Mouse (Mus musculus): ENCODE measurements around the gene Hoxa13. TPM values are rescaled to one million over a fixed set of nuclear protein-coding genes. Genes with fewer than 3 reads are reported as not detected.
A peak's percentile ranks its signal among the peaks of the same experiment; 100 is the strongest.

The Hoxa13 gene
- polyA plus RNA-seq (2015; fragmentation: Nextera tagmentation; extraction: Ambion mirVana): not detected in 2 replicates

DNA sequence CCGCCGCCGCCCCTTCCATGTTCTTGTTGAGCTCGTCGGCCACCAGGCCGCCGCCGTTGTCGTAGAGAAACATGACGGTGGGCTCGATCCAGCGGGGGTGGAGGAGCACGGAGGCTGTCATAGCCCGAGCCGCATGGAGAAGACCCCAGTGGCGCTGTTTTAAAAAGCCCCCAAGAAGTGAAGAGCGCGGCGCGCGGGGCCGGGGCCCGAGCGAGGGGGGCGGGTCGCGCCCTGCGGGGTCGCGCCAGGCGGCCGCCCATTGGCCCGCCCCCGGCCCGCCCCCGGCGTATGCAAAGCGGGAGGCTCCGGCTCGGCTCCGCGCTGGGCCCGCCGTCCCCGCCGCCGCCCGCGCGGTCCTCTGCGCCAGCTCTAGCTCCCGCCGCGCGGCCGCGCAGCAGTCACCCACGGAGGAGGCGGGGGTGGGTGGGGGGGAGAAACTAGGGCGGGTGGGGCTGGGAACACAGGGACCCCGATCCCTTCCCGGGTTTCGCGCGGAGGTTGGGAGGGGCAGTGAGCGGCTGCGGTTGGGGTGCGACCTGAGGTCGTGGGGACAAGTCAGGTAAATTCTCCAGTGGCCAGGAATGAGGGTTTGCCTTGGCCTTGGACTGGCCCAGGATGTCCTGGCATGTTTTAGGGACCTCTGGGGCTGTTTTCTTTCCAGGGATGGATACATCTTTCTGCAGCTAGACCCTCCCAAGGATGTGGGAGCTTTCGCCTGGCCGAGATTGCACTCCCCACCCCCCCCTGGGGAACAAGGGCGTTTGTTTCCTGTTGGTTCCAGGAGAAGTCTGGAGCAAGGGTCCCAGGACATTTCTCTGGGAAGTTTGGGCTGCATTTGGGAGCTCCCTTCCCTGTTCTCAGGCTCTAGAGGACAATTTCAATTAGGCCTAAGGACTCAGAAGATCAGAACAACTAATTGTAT is at the start of gene Hoxa13:
Gene Hoxa13 (minus strand): TSS at position 227 of the 922 bp plus-strand sequence.
- DNase-seq (ENCODE audit: low spot score): peak; percentile 71

DNA sequence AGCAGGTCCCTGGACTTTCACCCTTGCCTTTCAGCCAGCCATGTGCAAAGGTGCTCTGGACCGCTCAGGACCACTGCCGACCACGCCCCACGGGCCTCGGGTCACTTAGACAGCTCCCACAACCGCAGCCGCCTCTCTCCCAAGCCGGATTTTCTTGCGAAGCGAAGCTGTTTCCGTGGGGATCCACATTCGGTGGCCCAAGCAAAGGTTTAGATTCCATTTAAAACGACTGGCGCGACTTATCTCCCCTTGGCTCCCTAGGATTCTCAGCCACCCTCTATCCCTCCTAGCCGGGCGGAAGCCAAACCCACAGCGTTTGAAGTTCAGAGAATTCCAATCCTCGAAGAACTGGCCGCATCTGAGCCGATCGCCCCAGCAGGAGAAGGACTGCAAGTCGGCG is 49.7 kb upstream of the Hoxa13 start:
- no peak for DNase-seq (ENCODE audit: low spot score)

DNA sequence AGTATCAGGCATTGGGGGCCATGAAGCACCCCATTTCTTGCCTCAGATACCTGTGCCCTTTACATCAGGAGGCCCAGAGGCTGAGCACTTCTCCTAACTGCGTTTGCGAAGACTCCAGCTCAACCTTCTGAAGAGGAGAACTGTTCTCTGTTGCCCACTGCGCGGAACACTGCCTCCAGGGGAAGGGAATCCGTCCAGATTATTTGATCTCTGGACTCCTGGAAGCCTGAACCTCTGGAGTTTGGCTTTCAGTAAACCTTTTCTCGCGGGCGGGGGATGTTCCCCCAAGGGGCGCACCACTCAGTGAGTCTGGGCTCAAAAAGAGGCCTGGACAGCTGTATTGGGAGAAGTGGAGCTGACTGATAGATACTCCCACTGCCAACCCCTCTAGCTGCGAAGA is 49.1 kb upstream of the Hoxa13 start:
- DNase-seq (ENCODE audit: low spot score): no peak

DNA sequence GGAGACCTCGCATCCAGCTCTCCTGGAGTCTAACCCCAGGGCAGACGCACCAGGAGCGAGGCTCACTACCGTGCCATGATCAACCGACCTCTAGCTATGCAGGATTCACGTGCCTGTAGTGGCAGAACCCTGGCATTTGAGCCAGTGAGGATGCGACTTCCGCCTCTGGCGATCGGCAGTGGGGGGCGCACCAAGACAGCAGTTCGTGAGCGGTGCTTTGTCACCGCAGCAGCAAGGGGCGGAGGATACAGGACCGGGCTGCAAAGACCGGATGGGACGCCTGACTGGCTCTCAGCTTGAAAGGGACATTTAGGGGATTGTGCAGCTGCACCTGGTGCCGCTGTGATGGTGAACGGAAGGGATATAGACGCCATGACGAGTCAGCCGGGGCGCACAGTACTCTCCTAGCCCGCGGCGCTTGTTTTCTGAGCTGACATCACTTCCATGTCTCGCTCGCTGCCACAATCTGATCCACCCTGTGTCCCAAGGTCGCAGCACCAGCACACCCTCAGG is 45.3 kb upstream of the Hoxa13 start:
- peak; percentile 73 for DNase-seq (ENCODE audit: low spot score)

DNA sequence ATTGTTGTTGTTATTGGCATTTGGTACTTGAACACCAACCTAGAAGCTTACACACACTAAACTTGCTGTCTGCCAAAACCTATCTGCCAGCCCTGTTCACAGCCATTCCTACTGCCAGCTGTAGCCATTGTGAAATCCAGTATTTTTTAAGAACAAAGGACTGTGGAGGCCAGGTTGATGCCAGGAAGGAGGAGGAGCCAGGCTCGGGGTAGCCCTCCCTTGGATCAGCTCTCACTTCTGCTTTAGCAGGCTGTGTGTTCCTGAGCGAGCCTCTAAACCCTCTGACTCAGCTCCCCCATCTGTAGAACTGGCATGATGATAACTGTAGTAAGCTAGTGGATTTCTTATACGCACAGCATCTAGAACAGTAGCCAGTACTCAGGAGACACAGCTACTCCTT is 42.7 kb upstream of the Hoxa13 start:
- no peak for DNase-seq (ENCODE audit: low spot score)

DNA sequence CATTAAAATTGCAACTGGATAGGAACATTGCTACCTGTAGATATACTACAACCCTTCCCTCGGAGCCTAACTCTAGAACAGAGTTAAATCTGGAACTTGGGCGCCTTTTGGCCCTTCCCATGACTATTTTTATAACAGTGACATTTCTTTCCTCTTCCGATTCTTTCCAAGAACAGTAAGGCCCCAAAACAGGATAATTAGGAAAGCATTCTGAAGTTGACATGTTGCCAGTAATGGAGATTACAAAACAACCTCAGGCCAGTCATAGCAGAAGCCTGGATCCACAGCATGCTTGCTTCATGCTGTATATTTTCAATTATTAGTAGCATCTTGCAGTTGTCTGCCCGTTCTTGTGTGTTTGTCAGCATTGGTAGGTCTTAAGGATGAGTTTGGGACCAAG is 40.1 kb upstream of the Hoxa13 start:
- no peak for DNase-seq (ENCODE audit: low spot score)

DNA sequence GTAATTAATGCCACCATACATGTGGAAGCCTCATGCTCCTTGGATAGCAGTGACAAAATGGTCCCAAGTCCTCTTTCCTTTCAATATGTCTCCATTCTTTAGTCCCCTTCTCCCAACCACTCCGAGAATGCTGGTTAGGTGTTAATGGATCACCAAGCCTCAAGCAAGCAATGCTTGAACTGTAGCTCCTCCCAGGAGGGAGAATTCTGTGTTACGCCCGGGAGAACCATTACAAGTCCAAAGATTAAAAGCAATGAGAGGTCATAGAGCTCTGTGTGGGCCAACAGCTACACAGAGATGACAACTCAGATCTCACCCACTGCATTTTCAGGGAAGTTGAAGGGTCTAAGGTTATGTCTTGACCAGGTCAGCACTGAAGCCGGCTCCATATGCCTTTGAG is 37.8 kb upstream of the Hoxa13 start:
- DNase-seq (ENCODE audit: low spot score): no peak

DNA sequence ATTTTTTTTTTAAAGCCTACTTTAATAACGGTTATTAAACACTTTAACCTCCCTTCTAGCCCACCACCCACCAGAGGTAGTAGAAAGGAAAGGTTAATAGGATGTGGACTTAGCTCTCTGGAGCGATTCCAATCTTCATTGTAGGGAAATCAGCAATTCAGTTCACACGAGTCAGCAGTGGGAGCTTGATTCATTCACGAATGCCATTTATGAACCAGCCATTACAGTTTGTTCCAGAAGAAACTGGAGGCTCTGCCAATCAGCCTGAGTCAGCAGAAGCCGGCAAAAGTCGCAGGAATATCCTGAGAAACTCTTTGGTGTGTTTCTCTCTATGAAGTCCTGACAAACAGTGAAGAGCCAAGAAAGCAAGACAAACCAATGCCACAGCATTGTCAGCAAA is 33.9 kb upstream of the Hoxa13 start:
- DNase-seq (ENCODE audit: low spot score): no peak

DNA sequence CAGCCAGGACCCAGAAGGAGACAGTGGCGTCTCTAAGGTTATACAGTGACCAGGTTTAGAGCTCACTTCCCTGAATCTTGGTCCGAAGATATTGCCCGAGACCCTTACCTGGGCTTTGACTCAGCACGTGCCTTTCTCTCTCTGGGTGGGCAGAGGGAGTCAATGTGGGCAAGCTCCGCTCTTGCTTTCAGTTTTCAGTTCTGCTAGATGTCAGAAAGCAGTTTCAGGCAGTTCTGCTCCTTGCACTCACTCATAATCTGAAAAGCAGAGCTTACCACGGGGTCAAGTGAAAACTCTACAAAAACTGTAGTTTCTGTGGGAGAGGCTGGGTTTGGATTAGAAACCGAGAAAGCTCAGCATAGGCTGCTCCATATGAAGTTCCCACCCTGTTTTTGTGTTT is 31.6 kb upstream of the Hoxa13 start:
- DNase-seq (ENCODE audit: low spot score): no peak

DNA sequence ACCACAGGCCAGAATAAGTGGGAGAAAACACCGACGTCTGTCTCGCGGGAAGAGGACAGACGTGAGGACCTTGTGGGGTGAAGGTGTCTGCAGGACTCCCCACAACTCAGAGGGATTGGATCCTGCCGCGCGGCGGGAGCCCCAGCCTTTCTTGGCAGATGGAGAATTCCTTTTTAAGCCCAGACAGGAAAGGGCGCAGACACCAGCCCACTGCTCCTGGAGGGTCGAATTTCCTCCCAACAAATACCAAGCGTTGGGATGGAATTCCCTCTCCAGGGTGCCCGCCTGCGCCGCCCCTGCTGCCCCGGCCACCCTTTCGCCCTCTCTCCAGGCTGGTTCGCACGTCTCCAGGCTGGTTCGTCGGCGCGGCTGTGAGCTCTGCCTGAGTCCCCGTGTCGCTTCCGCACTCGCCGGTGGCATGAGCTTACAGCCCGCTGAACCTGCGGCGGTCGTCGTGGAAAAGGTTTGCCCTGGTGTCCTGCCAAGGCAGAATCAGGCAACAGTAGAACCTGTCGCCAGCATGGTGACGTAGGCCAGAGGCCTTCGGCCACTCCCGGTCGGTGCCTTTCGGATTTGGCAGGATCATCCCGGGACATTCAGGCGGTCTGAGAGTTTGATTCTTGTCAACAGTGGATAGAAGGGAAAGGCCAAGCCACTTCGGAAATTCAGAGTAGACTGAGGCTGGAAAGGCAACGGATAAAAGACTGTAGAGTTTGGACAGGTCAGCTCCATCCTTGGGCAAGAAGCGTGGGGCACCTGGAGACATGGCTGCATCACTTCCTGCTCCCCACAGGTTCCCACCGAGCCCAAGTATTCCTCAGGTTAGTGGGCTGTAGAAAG is 30.6 kb upstream of the Hoxa13 start:
- no peak for DNase-seq (ENCODE audit: low spot score)

DNA sequence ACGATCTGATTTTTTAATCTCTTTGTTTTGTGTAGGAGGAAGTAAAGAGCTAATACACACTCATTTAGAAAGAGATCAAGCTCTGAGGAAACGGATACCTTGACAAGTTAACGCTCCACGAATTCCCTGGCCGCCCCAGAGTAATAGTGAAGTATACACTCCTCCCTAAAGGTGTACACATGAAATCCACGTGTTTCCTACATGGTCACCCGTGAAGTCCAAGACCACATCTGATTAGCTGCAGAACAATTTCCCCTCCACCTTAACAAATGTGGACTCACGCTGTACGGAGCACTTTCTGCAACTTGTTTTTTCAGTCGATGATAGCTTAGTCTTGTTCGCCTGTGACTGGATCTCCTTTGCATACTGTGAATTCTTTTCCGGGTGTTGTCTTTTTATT is 29.5 kb upstream of the Hoxa13 start:
- no peak for DNase-seq (ENCODE audit: low spot score)

DNA sequence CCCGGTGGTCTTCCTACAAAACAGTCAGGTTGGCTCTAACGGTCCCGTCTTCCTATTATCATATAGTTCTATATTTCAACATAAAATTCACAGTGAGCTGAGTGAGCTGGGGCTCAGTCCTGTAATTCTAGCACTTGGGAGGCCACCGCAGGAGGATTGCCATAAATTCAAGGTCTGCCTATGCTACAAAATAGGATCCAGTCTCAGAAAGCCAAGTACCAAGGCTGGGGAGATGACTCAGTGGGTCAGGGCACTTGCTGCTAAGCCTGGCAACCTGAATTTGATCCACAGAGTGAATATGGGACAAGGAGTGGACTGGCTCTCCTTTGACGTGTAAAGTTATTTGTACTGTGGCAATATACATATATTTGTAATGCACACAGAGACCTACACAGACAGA is 23.2 kb upstream of the Hoxa13 start:
- DNase-seq (ENCODE audit: low spot score): no peak

DNA sequence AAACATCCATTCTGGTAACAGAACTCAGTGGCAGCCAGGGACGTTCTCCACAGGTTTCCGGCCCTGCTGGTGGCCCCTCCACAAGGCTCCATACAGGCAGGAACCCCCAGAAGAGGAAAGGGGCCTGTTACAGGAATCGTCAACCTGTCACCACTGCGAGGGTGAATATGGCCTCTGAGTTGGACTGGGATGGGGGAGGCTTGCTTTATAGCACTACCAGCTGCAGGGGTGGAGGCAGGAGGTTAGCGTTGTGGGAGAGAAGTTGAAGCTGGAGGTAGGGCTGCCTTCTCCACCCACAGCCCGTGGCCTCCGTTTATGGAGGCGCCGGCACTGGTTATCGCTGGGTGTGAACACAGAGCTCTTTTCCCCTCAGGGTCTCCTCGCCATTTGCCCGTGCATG is 20.4 kb upstream of the Hoxa13 start:
- no peak for DNase-seq (ENCODE audit: low spot score)

DNA sequence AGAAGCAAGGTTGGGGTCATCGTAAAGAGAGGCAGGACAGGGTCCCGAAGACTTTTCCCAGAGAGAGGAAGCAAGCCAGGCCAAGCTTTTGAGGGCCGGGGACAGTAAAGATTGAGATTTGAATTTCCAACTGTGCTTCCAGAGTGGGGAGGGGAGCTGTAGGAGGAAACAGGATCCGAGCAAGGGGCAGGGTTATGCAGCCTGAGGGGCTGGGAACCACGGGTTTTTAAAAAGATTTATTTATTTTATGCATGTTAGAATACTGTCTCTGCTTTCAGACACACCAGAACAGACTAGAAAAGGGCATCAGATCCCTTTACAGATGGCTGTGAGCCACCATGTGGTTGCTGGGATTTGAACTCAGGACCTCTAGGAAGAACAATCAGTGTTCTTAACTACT is 16.2 kb upstream of the Hoxa13 start:
- no peak for DNase-seq (ENCODE audit: low spot score)

DNA sequence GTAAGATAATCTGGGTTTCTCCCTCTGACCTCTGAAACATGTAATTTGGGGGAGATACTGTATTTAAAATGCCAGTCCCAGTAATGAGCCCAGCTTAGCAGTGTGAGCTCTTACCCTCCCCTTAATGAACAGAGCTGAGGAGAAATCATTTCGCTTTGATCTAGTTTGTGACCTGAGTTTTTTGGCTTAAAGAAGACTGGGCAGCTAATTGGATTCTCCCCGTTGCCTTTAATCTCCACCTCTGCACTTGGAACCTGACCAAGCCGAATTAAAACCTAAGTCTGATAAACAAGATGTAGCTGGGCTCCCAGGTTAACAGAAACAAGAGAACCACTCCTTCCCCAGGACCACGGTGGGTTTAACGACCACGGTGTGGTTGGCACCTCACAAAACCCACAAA is 15.7 kb upstream of the Hoxa13 start:
- no peak for DNase-seq (ENCODE audit: low spot score)

DNA sequence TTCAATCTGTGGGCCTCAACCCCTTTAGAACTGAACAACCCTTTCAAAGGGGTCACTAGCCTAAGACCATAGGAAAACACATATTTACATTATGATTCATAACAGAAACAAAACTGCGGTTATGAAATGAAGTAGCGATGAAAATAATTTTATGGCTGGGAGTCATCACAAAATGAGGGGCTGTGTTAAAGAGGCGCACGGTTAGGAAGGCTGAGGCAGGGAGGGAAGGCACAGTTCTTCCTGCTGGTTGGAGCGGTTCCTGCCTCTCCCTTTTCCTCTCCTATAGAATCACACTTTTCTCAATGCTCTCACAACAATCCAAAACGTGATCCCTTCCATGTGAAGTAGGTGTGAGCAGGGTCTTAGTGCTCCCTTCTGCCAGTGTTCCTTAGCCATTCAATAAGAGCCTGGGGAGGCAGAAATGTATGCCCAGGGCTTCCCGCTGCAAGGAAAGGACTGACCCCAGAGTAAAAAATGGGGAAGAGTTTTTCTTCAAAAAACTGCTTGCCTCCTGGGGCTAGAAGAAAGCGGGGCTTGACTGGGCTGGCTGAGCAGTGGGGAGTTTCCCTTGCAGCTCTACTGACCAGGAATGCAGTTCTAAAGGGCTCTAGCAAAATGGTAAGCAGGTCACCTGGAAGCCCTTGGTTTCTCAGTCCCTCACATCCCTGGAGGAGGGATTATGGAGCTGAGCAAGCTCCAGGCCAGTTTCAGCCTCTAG is 15.0 kb upstream of the Hoxa13 start:
- no peak for DNase-seq (ENCODE audit: low spot score)

DNA sequence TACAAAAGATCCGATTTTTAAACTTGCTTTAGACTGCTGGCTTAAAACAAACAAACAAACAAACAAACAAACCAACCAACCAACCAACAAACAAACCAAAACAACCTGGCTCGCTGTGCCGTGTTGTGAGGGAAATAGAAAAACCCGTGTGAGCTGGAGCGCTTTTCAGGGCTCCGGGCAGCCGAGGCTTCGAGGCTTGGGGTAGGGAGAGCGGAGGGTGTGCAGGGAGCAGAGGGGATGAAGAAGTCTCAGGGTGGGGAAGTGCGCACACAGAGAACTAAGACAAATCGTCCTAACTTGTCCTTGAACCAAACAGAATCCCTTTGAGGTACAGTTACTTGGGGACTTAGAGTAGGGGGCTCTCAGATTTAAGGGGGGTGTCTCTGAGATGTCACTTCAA is 13.9 kb upstream of the Hoxa13 start:
- no peak for DNase-seq (ENCODE audit: low spot score)

DNA sequence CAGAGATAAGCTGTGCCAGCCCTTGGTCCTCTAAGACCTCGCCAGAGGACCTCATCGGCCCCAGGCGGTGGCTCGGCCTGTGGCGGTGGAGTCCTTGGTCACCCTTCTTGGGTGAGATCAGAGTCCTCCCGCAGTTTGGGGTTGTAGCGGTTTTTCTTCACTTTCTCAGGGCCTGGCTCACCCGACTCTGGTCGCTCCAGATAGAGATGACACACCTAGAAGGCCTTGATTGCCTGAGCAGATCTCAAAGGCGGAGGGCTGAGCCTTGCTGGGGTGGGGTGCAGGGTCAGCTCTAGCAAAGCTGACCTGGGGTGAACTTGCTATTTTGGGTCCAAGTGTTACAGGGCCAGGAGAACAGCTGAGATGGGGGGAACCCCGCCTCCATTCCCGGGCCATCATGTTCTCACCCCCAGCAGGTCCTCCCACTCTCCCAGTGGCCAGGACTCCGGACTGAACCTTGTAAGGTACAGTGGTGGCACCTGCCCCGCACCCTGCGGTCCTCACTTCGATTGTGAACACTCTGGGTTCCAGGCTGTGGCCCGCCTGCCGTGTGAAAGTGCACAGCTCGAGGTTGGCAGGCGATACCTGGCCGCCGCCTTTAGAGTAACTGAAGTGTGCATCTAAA is 13.1 kb upstream of the Hoxa13 start:
- no peak for DNase-seq (ENCODE audit: low spot score)

DNA sequence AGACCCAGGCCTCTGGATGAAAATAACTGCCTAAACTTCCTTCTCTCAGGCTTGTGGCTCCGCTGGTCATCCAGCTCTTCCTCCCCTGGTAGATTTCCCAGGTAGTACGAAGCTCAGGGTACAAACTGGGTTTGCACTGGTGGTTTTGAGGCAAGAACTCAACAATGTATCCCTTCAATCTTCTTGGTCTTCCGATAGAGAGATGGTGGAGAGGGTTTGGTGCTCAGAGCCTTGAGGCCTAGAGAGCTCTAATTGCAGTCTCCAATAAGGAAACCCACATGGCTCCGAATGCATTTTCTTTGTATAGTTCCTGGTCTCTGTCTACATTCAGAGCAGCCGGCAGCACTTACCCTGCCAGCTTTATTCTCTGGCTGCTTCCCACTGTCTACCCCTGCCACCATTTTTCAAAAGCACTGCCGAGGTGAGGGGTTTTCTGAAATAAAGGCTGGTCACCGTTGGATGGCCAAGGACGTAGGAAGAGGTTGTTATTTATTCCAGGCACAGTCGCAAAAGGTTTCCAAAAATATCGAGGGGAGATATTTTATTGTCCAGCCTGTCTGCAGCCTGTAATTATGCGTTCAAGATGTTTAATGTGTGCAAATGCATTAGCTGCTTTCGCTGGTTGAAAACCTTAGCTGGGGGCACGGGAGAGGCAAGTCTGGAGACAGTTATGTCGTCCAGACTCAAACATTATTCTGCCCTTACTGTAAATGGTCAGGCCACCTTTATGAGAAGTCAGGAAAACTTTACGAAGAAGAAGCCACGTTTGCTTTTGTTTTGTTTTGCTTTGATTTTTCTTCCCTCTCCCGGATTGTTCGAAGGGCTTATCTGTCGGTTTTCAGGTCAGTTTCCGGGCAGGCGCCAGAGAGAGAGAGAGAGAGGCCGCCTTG is 12.3 kb upstream of the Hoxa13 start:
- DNase-seq (ENCODE audit: low spot score): no peak
